Mouse (Mus musculus) embryonic facial prominence, embryonic 13.5 days (tissue): ENCODE measurements around the gene Akap11. TPM values are rescaled to one million over a fixed set of nuclear protein-coding genes. Genes with fewer than 3 reads are reported as not detected.
A peak's percentile ranks its signal among the peaks of the same experiment; 100 is the strongest.

Experiments
- ATAC-seq: fragments of 200-750 bp; cut with Nextera tagmentation; 2 replicates; pipeline ENCODE4 v1.8.0; 2017; ENCODE audit warnings: low read depth; ENCODE audit not compliant: insufficient number of reproducible peaks, insufficient read depth, low FRiP score, low TSS enrichment
- H3K27ac ChIP-seq: fragments of 300-500 bp; sonication (generic); 2 replicates; pipeline ENCODE4 v1.5.1; 2015; ENCODE audit warnings: moderate library complexity, mild to moderate bottlenecking, inconsistent platforms
- H3K27me3 ChIP-seq: fragments of 300-500 bp; sonication (generic); 2 replicates; pipeline ENCODE4 v1.6.1; 2015; ENCODE audit warnings: mild to moderate bottlenecking, inconsistent platforms
- H3K36me3 ChIP-seq: fragments of 300-500 bp; sonication (generic); 2 replicates; pipeline ENCODE4 v1.6.1; 2015; ENCODE audit warnings: mild to moderate bottlenecking, inconsistent platforms
- H3K4me1 ChIP-seq: fragments of 300-500 bp; sonication (generic); 2 replicates; pipeline ENCODE4 v1.6.1; 2015; ENCODE audit warnings: inconsistent platforms
- H3K4me2 ChIP-seq: fragments of 300-500 bp; sonication (generic); 2 replicates; pipeline ENCODE4 v1.6.1; 2015; ENCODE audit warnings: moderate library complexity, mild to moderate bottlenecking, inconsistent platforms
- H3K4me3 ChIP-seq: fragments of 300-500 bp; sonication (generic); 2 replicates; pipeline ENCODE4 v1.5.1; 2015; ENCODE audit warnings: mild to moderate bottlenecking, inconsistent platforms
- H3K9ac ChIP-seq: fragments of 300-500 bp; sonication (generic); 2 replicates; pipeline ENCODE4 v1.6.1; 2015; ENCODE audit warnings: mild to moderate bottlenecking, inconsistent platforms
- H3K9me3 ChIP-seq: fragments of 300-500 bp; sonication (generic); 2 replicates; pipeline ENCODE4 v1.6.1; 2016; ENCODE audit warnings: inconsistent platforms
- WGBS: fragments of 180-500 bp; shearing (Covaris S2); methylation state at CpG from one replicate; pipeline ENCODE4 v1.1.7; 2015; ENCODE audit warnings: mixed read lengths; 5-methylcytosine and 5-hydroxymethylcytosine counted together
- polyA plus RNA-seq: library from polyadenylated mRNA; unstranded; fragments of >200 nt; fragmentation: Nextera tagmentation; extraction: Ambion mirVana; gene quantifications from 2 replicates; pipeline ENCODE4 v1.2.1, GENCODE M21; 2015

The Akap11 gene
- polyA plus RNA-seq, 1 experiment from 2014 or later = 22.3 TPM

GRCm38 (mm10) chr14:78482385-78483231, 54.0 kb downstream of the Akap11 start:
- Histone ChIP-seq H3K27me3 (no peaks in the 10 kb centered on the region), H3K36me3 (no peaks in the 10 kb centered on the region), H3K4me1 (peaks cover 4% of the 10 kb centered on the region; the same call in 1 of the 2 replicates), H3K9ac (peak overlapping the region; percentile 54; the same call in 1 of the 2 replicates), H3K9me3 (no peaks in the 10 kb centered on the region), H3K27ac (0 out of 2 replicates have a peak overlapping the region, but pooled peaks have one; percentile 5), H3K4me3 (no peak overlapping the region), H3K4me2 (peak overlapping the region; percentile 50)
- WGBS = 18% methylated on average over 14 of the region's 14 CpGs
- peak; percentile 87 for ATAC-seq

GRCm38 (mm10) chr14:78474058-78474457, 62.5 kb downstream of the Akap11 start:
- H3K9me3 ChIP-seq = no peaks in the 10 kb centered on the region
- no peak overlapping the region for H3K4me2 ChIP-seq
- H3K36me3 ChIP-seq = no peaks in the 10 kb centered on the region
- H3K4me3 ChIP-seq = no peak overlapping the region
- H3K9ac ChIP-seq = no peak overlapping the region
- no peak overlapping the region for H3K27ac ChIP-seq
- 89% methylated on average over 3 of the region's 3 CpGs for WGBS
- ATAC-seq = no peak
- no peaks in the 10 kb centered on the region; the same call in 1 of the 2 replicates for H3K4me1 ChIP-seq
- no peaks in the 10 kb centered on the region for H3K27me3 ChIP-seq

- no peak overlapping the region for H3K4me2 ChIP-seq
- no peak overlapping the region for H3K4me3 ChIP-seq
- H3K4me1 ChIP-seq = no peaks in the 10 kb centered on the region; the same call in 1 of the 2 replicates
- no peaks in the 10 kb centered on the region for H3K27me3 ChIP-seq
- no peak for ATAC-seq
- H3K36me3 ChIP-seq = no peaks in the 10 kb centered on the region
- no peak overlapping the region for H3K27ac ChIP-seq
- no peaks in the 10 kb centered on the region for H3K9me3 ChIP-seq
- H3K9ac ChIP-seq = no peak overlapping the region
- WGBS = 90% methylated on average over 4 of the region's 4 CpGs
These were observed 65.9 kb downstream of the Akap11 start for GRCm38 (mm10) chr14:78470714-78471113.

- no peak for ATAC-seq
- no peak overlapping the region for H3K4me2 ChIP-seq
- no peaks in the 10 kb centered on the region; the same call in 1 of the 2 replicates for H3K4me1 ChIP-seq
- H3K9me3 ChIP-seq = no peaks in the 10 kb centered on the region
- H3K27ac ChIP-seq = no peak overlapping the region
- H3K36me3 ChIP-seq = no peaks in the 10 kb centered on the region
- no peak overlapping the region for H3K9ac ChIP-seq
- no peak overlapping the region for H3K4me3 ChIP-seq
- WGBS = 70% methylated on average over 7 of the region's 7 CpGs
- H3K27me3 ChIP-seq = no peaks in the 10 kb centered on the region
These were observed 67.6 kb downstream of the Akap11 start for GRCm38 (mm10) chr14:78468991-78469390.

GRCm38 (mm10) chr14:78467994-78468393, 68.6 kb downstream of the Akap11 start:
- 96% methylated on average over 4 of the region's 4 CpGs for WGBS
- H3K4me2 ChIP-seq = no peak overlapping the region
- no peak for ATAC-seq

GRCm38 (mm10) chr14:78464353-78464752, 72.3 kb downstream of the Akap11 start:
- 80% methylated on average over 4 of the region's 4 CpGs for WGBS
- Histone ChIP-seq H3K27ac (no peak overlapping the region), H3K36me3 (no peaks in the 10 kb centered on the region), H3K4me2 (no peak overlapping the region), H3K4me3 (no peak overlapping the region), H3K9ac (no peak overlapping the region), H3K9me3 (no peaks in the 10 kb centered on the region), H3K4me1 (peaks cover 8% of the 10 kb centered on the region), H3K27me3 (no peaks in the 10 kb centered on the region)
- no peak for ATAC-seq

More at GRCm38 (mm10) chr14:78467994-78468393, 68.6 kb downstream of the Akap11 start:
- Histone ChIP-seq H3K27ac (no peak overlapping the region), H3K27me3 (no peaks in the 10 kb centered on the region), H3K9me3 (no peaks in the 10 kb centered on the region), H3K36me3 (no peaks in the 10 kb centered on the region), H3K9ac (no peak overlapping the region), H3K4me1 (no peaks in the 10 kb centered on the region; the same call in 1 of the 2 replicates), H3K4me3 (no peak overlapping the region)

- ATAC-seq = no peak
- H3K9me3 ChIP-seq = no peaks in the 10 kb centered on the region
- no peaks in the 10 kb centered on the region for H3K36me3 ChIP-seq
- no peak overlapping the region for H3K27ac ChIP-seq
- H3K4me3 ChIP-seq = no peak overlapping the region
- H3K9ac ChIP-seq = no peak overlapping the region
- no peak overlapping the region for H3K4me2 ChIP-seq
- peaks cover 19% of the 10 kb centered on the region for H3K4me1 ChIP-seq
- H3K27me3 ChIP-seq = peaks cover 4% of the 10 kb centered on the region; the same call in 1 of the 2 replicates
- 60% methylated on average over 5 of the region's 5 CpGs for WGBS
These were observed 77.5 kb downstream of the Akap11 start for GRCm38 (mm10) chr14:78459121-78459520.

GRCm38 (mm10) chr14:78458705-78459104, 77.9 kb downstream of the Akap11 start:
- Histone ChIP-seq H3K9me3 (no peaks in the 10 kb centered on the region), H3K27ac (no peak overlapping the region), H3K4me2 (no peak overlapping the region), H3K9ac (no peak overlapping the region), H3K36me3 (no peaks in the 10 kb centered on the region), H3K27me3 (peaks cover 4% of the 10 kb centered on the region; the same call in 1 of the 2 replicates), H3K4me1 (peaks cover 19% of the 10 kb centered on the region), H3K4me3 (no peak overlapping the region)
- 66% methylated on average over 5 of the region's 5 CpGs for WGBS
- no peak for ATAC-seq

GRCm38 (mm10) chr14:78454970-78455369, 81.6 kb downstream of the Akap11 start:
- 84% methylated on average over 5 of the region's 5 CpGs for WGBS
- no peak for ATAC-seq
- Histone ChIP-seq H3K27ac (no peak overlapping the region), H3K4me2 (no peak overlapping the region), H3K4me3 (no peak overlapping the region), H3K9me3 (no peaks in the 10 kb centered on the region), H3K27me3 (peaks cover 4% of the 10 kb centered on the region; the same call in 1 of the 2 replicates), H3K4me1 (peaks cover 13% of the 10 kb centered on the region), H3K36me3 (no peaks in the 10 kb centered on the region), H3K9ac (no peak overlapping the region)

GRCm38 (mm10) chr14:78448807-78449406, 87.7 kb downstream of the Akap11 start:
- no peaks in the 10 kb centered on the region for H3K27me3 ChIP-seq
- H3K36me3 ChIP-seq = no peaks in the 10 kb centered on the region
- no peak overlapping the region for H3K9ac ChIP-seq
- no peaks in the 10 kb centered on the region for H3K4me1 ChIP-seq
- no peak for ATAC-seq
- no peak overlapping the region for H3K4me2 ChIP-seq
- no peak overlapping the region for H3K4me3 ChIP-seq
- H3K27ac ChIP-seq = no peak overlapping the region
- no peaks in the 10 kb centered on the region for H3K9me3 ChIP-seq
- 78% methylated on average over 11 of the region's 11 CpGs for WGBS

GRCm38 (mm10) chr14:78448017-78448416, 88.6 kb downstream of the Akap11 start:
- no peak for ATAC-seq
- Histone ChIP-seq H3K4me2 (no peak overlapping the region), H3K27me3 (no peaks in the 10 kb centered on the region), H3K4me3 (no peak overlapping the region), H3K9me3 (no peaks in the 10 kb centered on the region), H3K27ac (no peak overlapping the region), H3K9ac (no peak overlapping the region), H3K36me3 (no peaks in the 10 kb centered on the region), H3K4me1 (no peaks in the 10 kb centered on the region)
- WGBS = 92% methylated on average over 12 of the region's 12 CpGs

- no peak for ATAC-seq
- no peaks in the 10 kb centered on the region for H3K9me3 ChIP-seq
- WGBS = 66% methylated on average over 3 of the region's 3 CpGs
- no peak overlapping the region for H3K4me2 ChIP-seq
- H3K4me1 ChIP-seq = no peaks in the 10 kb centered on the region
- H3K4me3 ChIP-seq = no peak overlapping the region
- no peaks in the 10 kb centered on the region for H3K36me3 ChIP-seq
- no peaks in the 10 kb centered on the region for H3K27me3 ChIP-seq
- no peak overlapping the region for H3K27ac ChIP-seq
- H3K9ac ChIP-seq = no peak overlapping the region
These were observed 89.1 kb downstream of the Akap11 start for GRCm38 (mm10) chr14:78447542-78447941.
